Mouse (Mus musculus) naive thymus-derived CD4-positive, alpha-beta T cell, adult 2 months (primary cell): ENCODE data around the gene Pml.
A peak's percentile ranks its signal among the peaks of the same experiment; 100 is the strongest.

Experiments
- DNase-seq: peaks from one replicate; pipeline ENCODE4 v3.0.0-alpha.2; 2011; ENCODE audit warnings: low read depth

The Pml gene

GRCm38 (mm10) chr9:58201861-58202549 lies 47.6 kb downstream of the Pml start:
- DNase-seq: no peak

DNA sequence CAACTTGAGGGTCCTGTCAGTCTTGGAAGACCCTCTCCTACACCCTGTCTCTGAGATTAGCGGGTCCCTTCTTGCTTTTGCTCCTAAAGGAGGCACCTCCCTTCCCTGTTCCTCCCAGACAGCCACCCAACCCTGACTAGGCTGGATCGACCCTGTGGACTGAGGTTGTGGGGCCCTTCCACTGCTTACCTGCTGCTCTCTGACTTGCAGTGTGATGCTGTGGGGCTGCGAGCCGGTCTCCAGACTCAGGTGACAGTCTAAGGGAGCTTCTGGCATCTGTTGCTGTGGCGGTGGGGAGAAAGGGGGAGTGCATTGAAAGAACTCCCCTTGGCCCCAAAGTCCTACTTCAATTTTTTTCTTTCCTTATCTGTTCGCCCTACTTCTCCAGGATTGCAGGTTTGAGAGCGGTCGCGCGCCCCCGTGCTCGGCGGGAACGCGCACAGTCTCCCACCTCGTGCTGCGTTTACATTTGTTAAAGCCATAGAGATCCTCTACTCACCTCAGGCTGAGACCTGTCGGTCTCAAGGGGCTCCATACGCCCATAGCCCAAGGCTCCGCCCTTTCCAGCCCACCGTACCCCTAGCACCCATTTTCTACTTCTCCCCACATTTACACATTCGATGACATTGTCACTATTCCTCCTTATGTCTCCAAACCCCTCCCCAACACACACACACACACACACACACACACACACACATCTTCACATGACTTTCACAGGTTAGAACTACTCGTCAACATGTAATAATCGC lies 48.3 kb downstream of the Pml start:
- DNase-seq: no peak

DNA sequence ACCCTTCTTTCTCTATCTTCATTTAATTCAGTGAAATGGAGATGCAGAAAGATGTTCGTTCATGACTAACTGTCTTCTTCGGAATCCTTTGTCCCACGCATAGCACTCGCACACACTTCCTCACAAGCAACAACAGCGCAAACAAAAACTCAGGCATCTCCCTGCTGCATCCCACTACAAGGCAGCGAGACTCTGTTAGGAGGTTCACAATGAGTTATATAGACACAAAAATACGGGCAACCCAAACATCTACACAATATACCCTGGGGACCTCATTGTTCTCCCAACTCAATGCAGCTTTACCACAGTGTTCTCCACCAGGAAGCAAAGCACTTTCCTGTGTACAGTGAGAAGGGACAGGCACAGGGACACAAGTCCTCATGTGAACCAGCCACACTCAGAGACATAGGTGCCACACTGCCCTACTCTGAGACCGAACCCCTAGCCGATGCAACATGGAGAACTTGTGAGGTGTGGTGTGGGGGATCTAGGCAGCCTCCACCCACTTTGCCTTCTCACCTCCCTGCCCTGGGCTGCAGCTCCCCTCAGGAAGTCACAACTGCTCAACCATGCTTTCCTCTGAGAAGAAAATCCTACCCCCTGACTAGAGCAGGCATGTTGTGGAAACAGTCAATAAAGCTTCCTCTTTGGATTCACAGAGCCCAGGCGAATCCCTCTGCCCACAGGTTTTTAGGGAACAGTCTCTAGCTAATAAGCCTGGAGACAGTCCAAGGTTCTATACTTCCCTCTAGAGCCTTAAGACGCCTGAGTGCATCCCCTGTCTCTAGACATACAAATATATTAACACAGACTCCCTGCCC lies 49.1 kb downstream of the Pml start:
- DNase-seq: no peak

- DNase-seq: no peak
Observed at GRCm38 (mm10) chr9:58199381-58200269, 50.0 kb downstream of the Pml start.

- DNase-seq: no peak
Observed at GRCm38 (mm10) chr9:58198801-58199371, 50.7 kb downstream of the Pml start.

DNA sequence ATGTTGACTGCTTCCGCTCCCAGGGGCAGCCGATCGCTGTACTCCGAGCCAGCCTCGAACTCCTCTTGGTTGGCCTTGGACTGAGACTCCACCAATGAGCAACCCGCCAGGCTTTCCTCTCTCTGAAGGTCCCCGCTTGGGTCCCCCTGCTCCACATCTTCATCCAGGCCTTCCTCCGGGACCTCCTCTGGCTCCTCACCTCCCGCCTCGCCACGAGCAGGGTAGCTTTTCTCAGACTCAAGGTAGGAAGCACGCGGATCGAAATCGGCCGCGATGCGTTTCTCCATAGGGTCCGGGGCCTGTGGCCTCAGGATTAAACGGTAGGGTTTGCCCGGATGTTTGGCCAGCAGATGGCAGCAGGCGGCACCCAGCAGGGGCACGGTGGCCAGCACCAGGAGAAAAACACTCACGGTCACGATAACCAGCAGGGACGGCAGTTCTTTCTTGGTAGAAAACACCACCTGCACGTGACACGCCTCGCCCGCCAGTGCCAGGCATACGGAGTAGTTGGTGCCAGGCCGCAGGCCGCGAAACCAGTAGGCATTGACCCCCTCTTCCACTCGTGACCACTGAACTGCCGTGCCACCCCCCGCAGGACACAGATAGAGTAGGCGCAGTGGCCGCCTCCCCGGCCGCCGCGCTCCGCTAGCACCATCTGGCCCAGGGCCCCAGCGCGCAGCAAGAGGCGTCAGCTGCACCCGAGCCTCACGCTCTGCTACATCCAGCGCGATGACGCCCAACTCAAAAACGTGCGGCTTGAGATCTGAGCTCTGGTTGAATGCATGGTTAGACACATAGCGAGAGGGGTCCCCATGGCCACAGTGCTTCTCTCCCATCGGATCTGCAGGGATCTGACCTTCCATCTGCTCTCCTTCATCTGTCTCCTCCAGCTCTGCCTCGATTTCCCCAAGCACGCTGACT lies 51.5 kb downstream of the Pml start:
- peak; percentile 32 for DNase-seq

GRCm38 (mm10) chr9:58196610-58197567 lies 52.7 kb downstream of the Pml start:
- DNase-seq: no peak

DNA sequence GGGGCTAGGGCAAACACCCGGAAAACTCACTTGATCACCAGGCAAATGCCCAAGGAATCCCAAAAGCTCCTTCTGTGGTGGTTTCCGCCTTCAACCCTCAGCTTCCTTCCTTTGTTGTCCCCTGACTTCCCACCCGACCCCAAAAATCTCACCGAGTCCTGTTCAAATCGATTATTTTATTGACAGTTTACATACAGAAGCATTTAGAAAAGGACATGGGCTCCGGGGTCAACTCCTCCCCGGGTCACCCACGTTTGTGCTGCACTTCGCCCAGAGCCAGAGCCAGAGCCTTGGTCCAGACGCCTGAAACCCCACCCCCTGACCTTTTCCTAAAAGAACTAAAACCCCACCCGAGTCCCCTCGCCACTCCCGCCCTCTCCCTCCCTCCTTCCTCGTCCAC lies 53.4 kb downstream of the Pml start:
- DNase-seq: no peak

- no peak for DNase-seq
Observed at GRCm38 (mm10) chr9:58195671-58196070, 53.9 kb downstream of the Pml start.

- no peak for DNase-seq
Observed at GRCm38 (mm10) chr9:58194222-58194621, 55.4 kb downstream of the Pml start.

DNA sequence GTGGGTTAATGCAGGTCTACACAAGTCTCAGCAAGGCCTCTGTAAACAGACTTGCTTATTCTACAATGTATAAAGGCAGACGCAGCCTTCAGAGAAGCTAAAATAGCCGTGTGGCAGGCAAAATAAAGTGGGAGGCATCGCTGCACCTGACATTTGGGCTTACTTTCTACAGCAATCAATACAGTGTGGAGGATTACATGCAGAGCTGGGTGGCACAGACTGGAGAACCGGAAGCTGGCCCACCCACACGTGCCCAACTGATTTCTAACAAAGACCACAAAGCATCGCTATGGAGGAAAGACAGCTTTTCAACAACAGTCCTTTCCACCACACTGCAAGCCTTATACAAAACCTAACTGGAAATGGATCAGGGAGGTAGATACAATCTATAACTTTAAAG lies 65.1 kb downstream of the Pml start:
- no peak for DNase-seq

DNA sequence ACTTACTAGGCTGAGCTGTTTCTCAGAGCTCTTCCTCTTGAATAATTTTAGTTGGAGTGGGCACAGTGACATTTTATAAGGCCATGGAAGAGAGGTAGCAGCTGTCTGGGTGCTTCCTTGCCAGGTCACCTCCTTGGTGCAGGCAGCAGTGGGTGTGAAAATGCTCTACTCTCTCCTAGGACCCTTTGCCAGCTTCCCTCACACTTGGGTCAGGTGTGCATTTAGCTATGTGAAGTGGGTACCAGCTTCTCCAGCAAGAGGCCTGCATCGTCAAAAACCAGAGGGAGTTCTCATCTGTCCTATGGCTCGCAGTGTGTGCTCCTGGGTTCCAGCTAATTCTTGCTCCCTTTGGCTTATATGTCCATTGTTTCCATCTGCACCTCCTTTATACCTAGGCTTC lies 70.2 kb downstream of the Pml start:
- no peak for DNase-seq

- no peak for DNase-seq
Observed at GRCm38 (mm10) chr9:58177165-58177564, 72.4 kb downstream of the Pml start.

GRCm38 (mm10) chr9:58175745-58176487 lies 73.7 kb downstream of the Pml start:
- no peak for DNase-seq

GRCm38 (mm10) chr9:58174818-58175251 lies 74.8 kb downstream of the Pml start:
- no peak for DNase-seq

GRCm38 (mm10) chr9:58172863-58173262 lies 76.7 kb downstream of the Pml start:
- DNase-seq: no peak

GRCm38 (mm10) chr9:58169426-58169825 lies 80.2 kb downstream of the Pml start:
- DNase-seq: no peak

DNA sequence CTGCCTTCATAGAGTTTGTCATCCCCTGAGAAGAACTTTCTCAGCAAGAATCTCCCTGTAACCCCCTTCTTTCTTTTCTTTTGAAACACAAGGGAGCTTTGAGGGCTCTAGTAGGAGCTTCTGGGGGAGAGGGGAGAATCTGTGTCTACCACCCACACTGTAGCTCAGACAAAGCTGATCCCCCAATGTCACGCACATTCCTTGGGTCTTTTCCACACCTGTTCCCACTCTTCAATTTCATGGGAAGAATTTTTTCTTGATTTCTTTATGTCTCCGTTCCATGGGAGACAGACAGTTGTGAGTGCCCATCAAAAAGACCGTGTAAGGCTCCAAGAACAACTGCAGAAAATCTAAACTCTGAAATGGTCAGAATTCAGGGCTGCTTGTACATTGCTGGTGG lies 80.7 kb downstream of the Pml start:
- no peak for DNase-seq
